Mouse (Mus musculus): ENCODE data around the gene Klf14. TPM values are rescaled to one million over a fixed set of nuclear protein-coding genes. Genes with fewer than 3 reads are reported as not detected.

Gene Klf14
- 0.17 and 0.33 TPM in 2 replicates for polyA plus RNA-seq (2015; fragmentation: Nextera tagmentation; extraction: Ambion mirVana)

DNA sequence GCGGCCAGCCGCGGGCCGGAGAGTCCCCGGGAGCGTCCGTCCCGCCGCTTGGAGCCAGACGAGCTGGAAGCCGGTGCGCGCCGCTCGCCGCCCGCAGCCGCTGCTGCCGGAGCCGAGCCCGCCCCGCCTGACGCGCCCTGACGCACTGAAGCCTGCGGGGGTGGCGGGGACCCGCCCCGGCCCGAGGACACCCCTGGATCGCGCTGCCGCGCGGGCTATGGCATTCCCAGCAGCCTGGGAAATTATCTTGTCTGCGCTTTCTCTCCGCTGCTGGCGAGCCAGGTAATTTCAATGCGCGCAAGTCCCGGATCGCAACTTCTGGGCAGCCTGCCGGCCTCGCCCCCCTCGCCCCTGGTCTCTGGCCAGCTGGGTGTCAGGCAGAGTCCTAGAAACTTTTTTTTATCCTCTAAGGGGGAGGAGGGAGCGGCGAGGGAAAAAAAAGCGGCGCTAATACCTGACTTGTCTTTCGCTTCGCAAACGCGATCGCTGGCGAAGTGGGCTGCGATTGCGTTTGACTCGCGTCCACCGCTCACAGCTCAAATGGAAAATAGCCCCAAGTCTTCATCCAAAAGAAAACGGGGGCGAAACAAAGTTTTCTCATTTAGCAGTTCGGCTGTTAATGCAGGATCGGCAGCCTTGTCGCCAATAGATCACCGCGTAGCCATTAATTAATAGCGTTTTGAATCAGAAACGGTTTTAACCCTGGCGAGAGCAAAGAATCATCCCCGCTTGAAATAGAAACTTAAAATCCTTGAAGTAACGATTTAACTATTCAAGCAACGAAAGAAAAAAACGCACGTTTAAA, at the start of gene Klf14:
Gene Klf14, minus strand, starts transcription at position 343 of the 805 bp plus-strand sequence.
- Histone ChIP-seq H3K4me1 (replicated peaks; ENCODE audit: control insufficient read depth, insufficient read depth, low read length) (0 out of 2 replicates have a peak, but pooled peaks cover 3% of the 10 kb centered on the region), H3K27ac (ENCODE audit: low read length) (no peak within 1 kb of the TSS), H3K9ac (replicated peaks; ENCODE audit: low read depth, low read length) (0 out of 2 replicates have a peak within 1 kb of the TSS, but pooled peaks have one; percentile 22), H3K4me2 (ENCODE audit: low read length) (peak within 1 kb of the TSS; percentile 56), H3K4me3 (replicated peaks; ENCODE audit: low read length) (peak within 1 kb of the TSS; percentile 48), H3K27me3 (replicated peaks; ENCODE audit: control insufficient read depth, insufficient read depth, low read length) (peaks cover 61% of the 10 kb centered on the region), H3K36me3 (ENCODE audit: control insufficient read depth, insufficient read depth) (peaks cover 5% of the 10 kb centered on the region), H3K9me3 (ENCODE audit: control insufficient read depth, low read length) (peaks cover 29% of the 10 kb centered on the region)
- ATAC-seq, result no peak
- under 1% methylated on average over 66 of the region's 75 CpGs for WGBS

DNA sequence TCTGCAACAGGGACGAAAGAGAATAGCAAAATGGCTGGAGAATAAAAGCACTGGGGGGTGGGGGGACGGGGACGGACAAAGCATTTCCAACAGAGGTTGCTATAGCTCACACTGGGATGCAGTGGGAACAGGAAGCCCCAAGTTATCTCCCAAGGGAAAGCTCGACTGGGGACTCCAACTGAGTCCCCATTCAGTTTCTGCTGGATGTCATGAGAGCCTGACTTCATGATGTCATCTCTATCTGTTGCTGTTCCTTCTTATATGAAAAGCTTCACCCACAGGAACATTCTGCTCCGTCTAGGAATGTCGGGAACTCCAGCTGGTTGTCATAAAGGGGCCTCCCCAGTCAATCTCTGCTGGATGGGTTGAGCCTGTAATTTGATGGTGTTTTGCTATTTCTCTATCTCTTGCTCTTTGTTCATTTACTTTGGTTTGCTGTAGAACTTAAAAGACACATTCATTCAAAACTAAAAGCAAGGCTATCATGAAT, 47.3 kb upstream of the Klf14 start:
- Histone ChIP-seq H3K4me2 (ENCODE audit: low read length) (no peak overlapping the region), H3K27me3 (replicated peaks; ENCODE audit: control insufficient read depth, insufficient read depth, low read length) (no peaks in the 10 kb centered on the region), H3K36me3 (ENCODE audit: control insufficient read depth, insufficient read depth) (no peaks in the 10 kb centered on the region), H3K4me1 (replicated peaks; ENCODE audit: control insufficient read depth, insufficient read depth, low read length) (peaks cover 4% of the 10 kb centered on the region), H3K9ac (replicated peaks; ENCODE audit: low read depth, low read length) (no peak overlapping the region), H3K27ac (ENCODE audit: low read length) (no peak overlapping the region), H3K4me3 (replicated peaks; ENCODE audit: low read length) (no peak overlapping the region), H3K9me3 (ENCODE audit: control insufficient read depth, low read length) (no peaks in the 10 kb centered on the region)
- WGBS, result 78% methylated on average over 6 of the region's 6 CpGs
- ATAC-seq, result no peak

GRCm38 (mm10) chr6:30986393-30986792, 27.5 kb upstream of the Klf14 start:
- Histone ChIP-seq H3K27ac (ENCODE audit: low read length) (no peak overlapping the region), H3K9ac (replicated peaks; ENCODE audit: low read depth, low read length) (no peak overlapping the region), H3K27me3 (replicated peaks; ENCODE audit: control insufficient read depth, insufficient read depth, low read length) (no peaks in the 10 kb centered on the region), H3K9me3 (ENCODE audit: control insufficient read depth, low read length) (0 out of 2 replicates have a peak, but pooled peaks cover 3% of the 10 kb centered on the region), H3K4me3 (replicated peaks; ENCODE audit: low read length) (no peak overlapping the region), H3K36me3 (ENCODE audit: control insufficient read depth, insufficient read depth) (no peaks in the 10 kb centered on the region), H3K4me1 (replicated peaks; ENCODE audit: control insufficient read depth, insufficient read depth, low read length) (0 out of 2 replicates have a peak, but pooled peaks cover 4% of the 10 kb centered on the region), H3K4me2 (ENCODE audit: low read length) (no peak overlapping the region)
- WGBS, result 86% methylated on average over 5 of the region's 5 CpGs
- no peak for ATAC-seq

DNA sequence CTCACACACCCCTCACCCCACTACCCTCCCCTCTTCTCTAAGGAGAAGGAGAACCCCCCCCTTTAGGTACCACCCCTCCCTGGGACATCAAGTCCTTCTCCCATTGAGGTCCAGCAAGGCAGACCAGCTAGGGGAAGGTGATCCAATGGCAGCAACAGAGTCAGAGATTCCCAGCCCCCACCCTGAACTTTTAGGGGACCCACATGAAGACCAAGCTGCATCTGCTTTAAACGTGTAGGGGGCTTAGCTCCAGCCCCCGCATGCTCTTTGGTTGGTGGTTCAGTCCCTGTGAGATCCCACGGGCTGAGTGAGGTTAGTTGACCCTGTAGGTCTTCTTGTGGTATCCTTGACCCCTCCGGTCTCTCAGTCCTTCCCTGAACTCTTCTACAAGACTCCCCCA, 24.1 kb upstream of the Klf14 start:
- H3K4me1 ChIP-seq (replicated peaks; ENCODE audit: control insufficient read depth, insufficient read depth, low read length), result 0 out of 2 replicates have a peak, but pooled peaks cover 4% of the 10 kb centered on the region
- 67% methylated on average over 4 of the region's 4 CpGs for WGBS
- ATAC-seq, result no peak

DNA sequence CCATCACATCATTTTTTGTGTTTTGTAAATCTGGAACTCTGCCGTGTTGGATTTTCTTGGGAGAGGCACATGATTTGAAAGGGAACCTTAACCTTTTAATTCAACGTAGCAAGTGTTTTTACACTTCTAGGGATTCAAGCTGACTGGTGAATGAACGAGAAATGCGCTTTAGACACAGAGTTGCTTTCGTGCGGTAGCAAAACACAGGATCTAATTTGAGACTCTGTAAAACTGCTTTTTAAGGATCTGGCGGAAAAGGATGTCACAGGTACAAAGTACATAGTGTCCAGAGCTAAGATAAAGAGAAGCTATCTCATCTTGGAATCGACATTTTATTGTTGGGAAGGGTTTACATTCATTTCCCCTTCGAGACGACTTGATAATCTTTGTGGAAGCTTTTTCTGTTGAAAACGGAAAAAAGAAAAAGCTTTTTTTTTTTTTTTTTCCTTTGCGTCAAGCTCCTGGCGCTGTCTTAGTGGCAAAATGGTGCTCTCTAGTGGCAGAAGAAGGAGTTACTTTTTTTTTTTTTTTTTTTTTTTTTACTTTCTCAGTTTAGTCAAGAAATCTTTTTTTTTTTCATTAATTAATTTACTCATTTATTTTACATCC, 23.6 kb upstream of the Klf14 start:
- Histone ChIP-seq H3K4me2 (ENCODE audit: low read length) (peak overlapping the region; percentile 49), H3K4me3 (replicated peaks; ENCODE audit: low read length) (peak overlapping the region; percentile 24), H3K9ac (replicated peaks; ENCODE audit: low read depth, low read length) (peak overlapping the region; percentile 4; the same call in 1 of the 2 replicates), H3K4me1 (replicated peaks; ENCODE audit: control insufficient read depth, insufficient read depth, low read length) (0 out of 2 replicates have a peak, but pooled peaks cover 4% of the 10 kb centered on the region), H3K36me3 (ENCODE audit: control insufficient read depth, insufficient read depth) (no peaks in the 10 kb centered on the region), H3K27ac (ENCODE audit: low read length) (no peak overlapping the region), H3K9me3 (ENCODE audit: control insufficient read depth, low read length) (no peaks in the 10 kb centered on the region), H3K27me3 (replicated peaks; ENCODE audit: control insufficient read depth, insufficient read depth, low read length) (no peaks in the 10 kb centered on the region)
- no peak for ATAC-seq
- WGBS, result 12% methylated on average over 13 of the region's 13 CpGs

More for the DNA sequence above, 24.1 kb upstream of the Klf14 start:
- H3K4me2 ChIP-seq (ENCODE audit: low read length), result no peak overlapping the region
- no peaks in the 10 kb centered on the region for H3K9me3 ChIP-seq (ENCODE audit: control insufficient read depth, low read length)
- no peak overlapping the region for H3K9ac ChIP-seq (replicated peaks; ENCODE audit: low read depth, low read length)
- H3K36me3 ChIP-seq (ENCODE audit: control insufficient read depth, insufficient read depth), result no peaks in the 10 kb centered on the region
- no peaks in the 10 kb centered on the region for H3K27me3 ChIP-seq (replicated peaks; ENCODE audit: control insufficient read depth, insufficient read depth, low read length)
- no peak overlapping the region for H3K27ac ChIP-seq (ENCODE audit: low read length)
- H3K4me3 ChIP-seq (replicated peaks; ENCODE audit: low read length), result no peak overlapping the region

GRCm38 (mm10) chr6:30981351-30981750, 22.5 kb upstream of the Klf14 start:
- Histone ChIP-seq H3K4me1 (replicated peaks; ENCODE audit: control insufficient read depth, insufficient read depth, low read length) (0 out of 2 replicates have a peak, but pooled peaks cover 4% of the 10 kb centered on the region), H3K27me3 (replicated peaks; ENCODE audit: control insufficient read depth, insufficient read depth, low read length) (no peaks in the 10 kb centered on the region), H3K9ac (replicated peaks; ENCODE audit: low read depth, low read length) (no peak overlapping the region), H3K36me3 (ENCODE audit: control insufficient read depth, insufficient read depth) (no peaks in the 10 kb centered on the region), H3K4me2 (ENCODE audit: low read length) (no peak overlapping the region), H3K27ac (ENCODE audit: low read length) (no peak overlapping the region), H3K9me3 (ENCODE audit: control insufficient read depth, low read length) (no peaks in the 10 kb centered on the region), H3K4me3 (replicated peaks; ENCODE audit: low read length) (no peak overlapping the region)
- 72% methylated on average over 5 of the region's 5 CpGs for WGBS
- ATAC-seq, result no peak

DNA sequence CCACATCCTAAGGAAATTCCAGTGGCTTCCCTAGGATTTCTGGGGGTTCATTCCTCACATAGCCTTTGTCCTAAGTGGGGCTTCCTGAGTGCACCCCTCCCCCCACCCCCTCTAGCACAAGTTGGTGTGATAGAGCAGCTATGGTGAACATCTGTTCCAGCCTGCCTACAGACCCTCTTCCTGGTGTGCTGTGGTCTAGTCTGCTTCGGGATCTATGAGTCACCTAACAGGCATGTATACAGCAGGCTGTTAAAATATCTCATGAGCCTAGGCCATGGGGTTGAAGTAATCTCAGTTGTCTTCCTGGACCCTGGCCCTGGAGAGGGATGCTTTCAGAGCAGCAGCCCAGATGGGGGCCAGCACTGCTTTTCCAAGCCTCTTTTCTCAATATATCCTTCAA, 19.7 kb upstream of the Klf14 start:
- Histone ChIP-seq H3K36me3 (ENCODE audit: control insufficient read depth, insufficient read depth) (no peaks in the 10 kb centered on the region), H3K4me2 (ENCODE audit: low read length) (no peak overlapping the region), H3K27ac (ENCODE audit: low read length) (no peak overlapping the region), H3K4me3 (replicated peaks; ENCODE audit: low read length) (no peak overlapping the region), H3K4me1 (replicated peaks; ENCODE audit: control insufficient read depth, insufficient read depth, low read length) (0 out of 2 replicates have a peak, but pooled peaks cover 4% of the 10 kb centered on the region), H3K9me3 (ENCODE audit: control insufficient read depth, low read length) (no peaks in the 10 kb centered on the region), H3K9ac (replicated peaks; ENCODE audit: low read depth, low read length) (no peak overlapping the region), H3K27me3 (replicated peaks; ENCODE audit: control insufficient read depth, insufficient read depth, low read length) (no peaks in the 10 kb centered on the region)
- ATAC-seq, result no peak
- WGBS, result 92% methylated on average over 1 of the region's 1 CpGs

DNA sequence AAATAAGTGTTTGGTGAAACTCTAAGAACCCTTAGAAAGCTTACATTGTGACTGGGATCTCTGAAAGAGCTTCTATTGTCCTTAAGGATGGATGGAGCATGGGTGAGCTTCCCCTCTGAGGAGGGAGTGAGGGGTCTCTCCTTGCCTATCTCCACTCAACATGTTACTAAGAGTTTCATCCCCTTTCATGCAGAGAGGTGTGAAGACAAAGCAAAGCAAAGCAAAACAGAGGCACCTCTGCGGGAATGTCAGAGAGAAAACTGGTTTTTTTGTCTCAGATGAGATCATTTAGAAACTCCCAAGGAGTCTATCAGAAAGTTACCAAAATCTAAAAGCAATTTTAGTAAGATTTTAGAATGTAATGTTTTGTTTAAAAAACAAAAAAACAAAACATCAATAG, 13.2 kb upstream of the Klf14 start:
- H3K27me3 ChIP-seq (replicated peaks; ENCODE audit: control insufficient read depth, insufficient read depth, low read length), result 0 out of 2 replicates have a peak, but pooled peaks cover 3% of the 10 kb centered on the region

More for the DNA sequence above, 13.2 kb upstream of the Klf14 start:
- no peak for ATAC-seq
- Histone ChIP-seq H3K27ac (ENCODE audit: low read length) (no peak overlapping the region), H3K4me3 (replicated peaks; ENCODE audit: low read length) (no peak overlapping the region), H3K36me3 (ENCODE audit: control insufficient read depth, insufficient read depth) (no peaks in the 10 kb centered on the region), H3K9ac (replicated peaks; ENCODE audit: low read depth, low read length) (no peak overlapping the region), H3K9me3 (ENCODE audit: control insufficient read depth, low read length) (no peaks in the 10 kb centered on the region), H3K4me2 (ENCODE audit: low read length) (no peak overlapping the region), H3K4me1 (replicated peaks; ENCODE audit: control insufficient read depth, insufficient read depth, low read length) (no peaks in the 10 kb centered on the region)
- 72% methylated on average over 1 of the region's 1 CpGs for WGBS

Data from forebrain, embryonic 16.5 days (tissue).